Mouse (Mus musculus) small intestine, adult 10 weeks (tissue): ENCODE measurements around the gene Gm8068. TPM values are rescaled to one million over a fixed set of nuclear protein-coding genes. Genes with fewer than 3 reads are reported as not detected.

Source experiments
- polyA plus RNA-seq: library from polyadenylated mRNA; stranded (reverse); fragments of 350-450 nt; fragmentation: Illumina TruSeq; extraction: RNeasy Lipid Tissue Mini Kit (QIAGEN cat#74804); gene quantifications from one replicate; pipeline ENCODE4 v1.2.3, GENCODE M21; 2014; ENCODE audit warnings: low replicate concordance

Gm8068 gene
- not detected for polyA plus RNA-seq

GRCm38 (mm10) chr14:41701785-41702184, at the start of gene Gm8068:
Gene Gm8068, minus strand, starts transcription at chr14:41701885.

GRCm38 (mm10) chr14:41750514-41750913, 48.8 kb upstream of the Gm8068 start, which contains the start of gene Gm7929:
Gene Gm7929, minus strand, starts transcription at chr14:41750614.

Other genes starting within 250 kb of the Gm8068 start
- gene Gm7954, start 248.4 kb downstream of the Gm8068 start, polyA plus RNA-seq = not detected
- gene Gm3486, start 212.4 kb downstream of the Gm8068 start, polyA plus RNA-seq = not detected
- gene Gm7970, start 146.3 kb downstream of the Gm8068 start, polyA plus RNA-seq = not detected
- gene 1700049E17Rik2, start 128.7 kb downstream of the Gm8068 start, polyA plus RNA-seq = not detected
- not detected for gene Gm3072, start 77.3 kb downstream of the Gm8068 start, polyA plus RNA-seq
- not detected for gene Gm3676, start 55.4 kb downstream of the Gm8068 start, polyA plus RNA-seq
- not detected for gene Gm7929, start 48.7 kb upstream of the Gm8068 start, polyA plus RNA-seq
- gene Gm47189, start 70.6 kb upstream of the Gm8068 start, polyA plus RNA-seq = not detected
- gene Gm7980, start 205.4 kb upstream of the Gm8068 start, polyA plus RNA-seq = not detected
- not detected for gene 1700049E17Rik1, start 223.1 kb upstream of the Gm8068 start, polyA plus RNA-seq
- not detected for gene 1700024B05Rik, start 242.1 kb upstream of the Gm8068 start, polyA plus RNA-seq